Mouse (Mus musculus) hindbrain, embryonic 16.5 days (tissue): ENCODE data around the gene Bmx. TPM values are rescaled to one million over a fixed set of nuclear protein-coding genes. Genes with fewer than 3 reads are reported as not detected.

ENCODE experiments used
- ATAC-seq: fragments of 200-750 bp; cut with Nextera tagmentation; 2 replicates; pipeline ENCODE4 v1.8.0; 2017; ENCODE audit warnings: moderate TSS enrichment, moderate library complexity
- H3K27ac ChIP-seq: fragments of 300-500 bp; sonication (generic); 2 replicates; pipeline ENCODE4 v1.5.1; 2014; ENCODE audit warnings: low read depth, mild to moderate bottlenecking, control low read depth, low read length, moderate library complexity
- H3K27me3 ChIP-seq: fragments of 300-500 bp; sonication (generic); replicated peaks from 2 replicates; pipeline ENCODE4 v1.6.1; 2014; ENCODE audit warnings: low read length; ENCODE audit not compliant: control insufficient read depth, insufficient read depth
- H3K36me3 ChIP-seq: fragments of 300-500 bp; sonication (generic); 2 replicates; pipeline ENCODE4 v1.6.1; 2014; ENCODE audit warnings: mild to moderate bottlenecking, low read length, moderate library complexity, mixed read lengths; ENCODE audit not compliant: control insufficient read depth, insufficient read depth
- H3K4me1 ChIP-seq: fragments of 300-500 bp; sonication (generic); 2 replicates; pipeline ENCODE4 v1.6.1; 2014; ENCODE audit warnings: low read depth, low read length; ENCODE audit not compliant: control insufficient read depth, insufficient read depth
- H3K4me2 ChIP-seq: fragments of 300-500 bp; sonication (generic); 2 replicates; pipeline ENCODE4 v1.6.1; 2014; ENCODE audit warnings: mild to moderate bottlenecking, low read length, control low read depth, moderate library complexity
- H3K4me3 ChIP-seq: fragments of 300-500 bp; sonication (generic); 2 replicates; pipeline ENCODE4 v1.5.1; 2014; ENCODE audit warnings: mild to moderate bottlenecking, low read length, control low read depth, moderate library complexity
- H3K9ac ChIP-seq: fragments of 300-500 bp; sonication (generic); 2 replicates; pipeline ENCODE4 v1.6.1; 2014; ENCODE audit warnings: low read depth, mild to moderate bottlenecking, control low read depth, low read length, moderate library complexity
- H3K9me3 ChIP-seq: fragments of 300-500 bp; sonication (generic); 2 replicates; pipeline ENCODE4 v1.6.1; 2014; ENCODE audit warnings: mild to moderate bottlenecking, low read length, moderate library complexity; ENCODE audit not compliant: control insufficient read depth
- WGBS: fragments of 180-500 bp; shearing (Covaris S2); extraction: QIAGEN DNeasy Blood & Tissue Kit; methylation state at CpG from one replicate; pipeline ENCODE4 v1.1.7; 2014; 5-methylcytosine and 5-hydroxymethylcytosine counted together
- polyA plus RNA-seq: library from polyadenylated mRNA; unstranded; fragments of >200 nt; fragmentation: Nextera tagmentation; extraction: Ambion mirVana; gene quantifications from 2 replicates; pipeline ENCODE4 v1.2.1, GENCODE M21; 2015

Bmx gene
- 0.41 and 0.69 TPM in 2 replicates for polyA plus RNA-seq

DNA sequence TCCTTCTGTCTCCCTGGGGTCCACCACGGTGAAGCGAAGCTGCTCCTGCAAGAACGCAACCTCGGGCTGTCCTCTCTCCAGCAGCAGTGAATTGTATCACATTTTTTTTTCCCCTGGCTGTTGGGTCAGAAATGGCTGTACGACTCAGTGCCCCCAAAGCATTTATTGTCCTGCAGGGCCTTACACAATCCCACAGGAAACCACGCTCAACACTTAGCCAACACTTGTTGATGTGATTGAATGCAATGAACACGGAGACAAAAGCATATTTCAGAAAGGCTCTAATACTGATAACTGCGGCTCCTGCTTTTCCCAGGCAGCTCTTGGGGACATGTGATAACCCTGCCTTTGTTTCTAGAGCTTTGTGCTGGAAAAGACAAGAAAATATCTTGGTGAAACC lies at the start of gene Bmx:
Bmx (minus strand) TSS at position 137 of the 400 bp plus-strand sequence.
- ATAC-seq = no peak
- H3K27me3 ChIP-seq = no peaks in the 10 kb centered on the region; the same call in 1 of the 2 replicates

GRCm38 (mm10) chrX:164306250-164306649 lies 48.3 kb upstream of the Bmx start:
- 68% methylated on average over 2 of the region's 2 CpGs for WGBS
- H3K4me2 ChIP-seq = no peak overlapping the region
- no peak overlapping the region for H3K27ac ChIP-seq
- H3K9ac ChIP-seq = no peak overlapping the region
- no peaks in the 10 kb centered on the region for H3K27me3 ChIP-seq
- no peaks in the 10 kb centered on the region for H3K36me3 ChIP-seq
- H3K4me3 ChIP-seq = no peak overlapping the region
- H3K4me1 ChIP-seq = no peaks in the 10 kb centered on the region
- no peaks in the 10 kb centered on the region for H3K9me3 ChIP-seq
- no peak for ATAC-seq

More for the DNA sequence above, at the start of gene Bmx:
- Histone ChIP-seq H3K4me2 (no peak within 1 kb of the TSS), H3K9ac (no peak within 1 kb of the TSS), H3K4me3 (no peak within 1 kb of the TSS), H3K9me3 (no peaks in the 10 kb centered on the region), H3K27ac (no peak within 1 kb of the TSS), H3K4me1 (no peaks in the 10 kb centered on the region), H3K36me3 (no peaks in the 10 kb centered on the region)
- 73% methylated on average over 8 of the region's 8 CpGs for WGBS

GRCm38 (mm10) chrX:164291147-164291546 lies 33.2 kb upstream of the Bmx start:
- H3K4me2 ChIP-seq = no peak overlapping the region
- no peak overlapping the region for H3K27ac ChIP-seq
- WGBS = 67% methylated on average over 5 of the region's 5 CpGs
- H3K27me3 ChIP-seq = no peaks in the 10 kb centered on the region; the same call in 1 of the 2 replicates
- no peak overlapping the region for H3K4me3 ChIP-seq
- no peak overlapping the region for H3K9ac ChIP-seq
- H3K4me1 ChIP-seq = no peaks in the 10 kb centered on the region
- no peaks in the 10 kb centered on the region for H3K36me3 ChIP-seq
- no peak for ATAC-seq
- H3K9me3 ChIP-seq = no peaks in the 10 kb centered on the region

DNA sequence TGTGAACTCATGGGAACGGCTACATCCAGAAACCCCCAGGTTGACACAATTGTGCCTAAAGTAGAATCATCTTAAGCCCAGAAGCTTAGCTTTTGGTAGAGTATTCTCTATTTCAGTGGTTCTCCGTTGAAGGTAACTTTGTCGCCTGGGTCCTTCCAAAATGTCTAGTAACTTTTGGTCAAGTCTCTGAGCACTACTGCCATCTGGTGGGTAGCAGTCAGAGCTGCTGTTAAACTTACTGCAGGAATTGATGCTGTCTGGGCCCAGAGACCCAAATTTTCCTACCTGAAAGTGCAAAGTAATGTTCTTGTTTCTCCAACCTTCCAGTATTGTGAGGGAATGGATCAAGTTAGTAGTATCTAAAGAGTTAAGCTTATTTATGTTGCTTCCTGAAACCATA lies 29.1 kb upstream of the Bmx start:
- 67% methylated on average over 3 of the region's 3 CpGs for WGBS
- no peak for ATAC-seq
- Histone ChIP-seq H3K27me3 (no peaks in the 10 kb centered on the region), H3K36me3 (no peaks in the 10 kb centered on the region), H3K9me3 (no peaks in the 10 kb centered on the region), H3K9ac (no peak overlapping the region), H3K27ac (no peak overlapping the region), H3K4me3 (no peak overlapping the region), H3K4me2 (no peak overlapping the region), H3K4me1 (no peaks in the 10 kb centered on the region)

DNA sequence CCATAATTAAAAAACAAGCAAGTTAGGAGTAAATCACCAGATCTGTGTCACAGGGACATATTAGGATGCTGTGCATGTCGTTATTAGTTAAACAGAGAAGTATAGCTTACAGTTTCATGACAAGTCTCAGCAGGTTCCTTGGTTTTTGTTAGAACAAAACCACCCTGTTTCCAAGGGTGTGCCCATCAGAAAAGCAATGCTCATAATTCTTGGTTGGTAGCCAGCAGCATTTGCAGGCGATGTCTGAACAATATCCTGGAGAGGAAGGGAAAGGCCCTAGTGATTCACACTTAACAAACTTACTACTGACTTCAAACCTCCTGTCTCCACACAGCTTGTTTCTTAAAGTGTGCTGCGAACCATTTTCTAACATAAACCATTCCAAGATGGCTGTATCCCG lies 25.8 kb upstream of the Bmx start:
- no peak overlapping the region for H3K9ac ChIP-seq
- no peaks in the 10 kb centered on the region for H3K9me3 ChIP-seq
- WGBS = 92% methylated on average over 4 of the region's 4 CpGs
- no peaks in the 10 kb centered on the region for H3K36me3 ChIP-seq
- no peaks in the 10 kb centered on the region for H3K4me1 ChIP-seq
- H3K4me2 ChIP-seq = no peak overlapping the region
- H3K4me3 ChIP-seq = no peak overlapping the region
- no peak for ATAC-seq
- no peak overlapping the region for H3K27ac ChIP-seq
- no peaks in the 10 kb centered on the region; the same call in 1 of the 2 replicates for H3K27me3 ChIP-seq

GRCm38 (mm10) chrX:164280918-164281647 lies 23.1 kb upstream of the Bmx start:
- H3K27me3 ChIP-seq = no peaks in the 10 kb centered on the region; the same call in 1 of the 2 replicates
- ATAC-seq = no peak
- no peak overlapping the region for H3K27ac ChIP-seq
- H3K9me3 ChIP-seq = no peaks in the 10 kb centered on the region
- H3K4me2 ChIP-seq = no peak overlapping the region
- WGBS = 71% methylated on average over 5 of the region's 7 CpGs
- H3K4me3 ChIP-seq = no peak overlapping the region
- no peaks in the 10 kb centered on the region for H3K4me1 ChIP-seq
- no peak overlapping the region for H3K9ac ChIP-seq
- H3K36me3 ChIP-seq = no peaks in the 10 kb centered on the region

DNA sequence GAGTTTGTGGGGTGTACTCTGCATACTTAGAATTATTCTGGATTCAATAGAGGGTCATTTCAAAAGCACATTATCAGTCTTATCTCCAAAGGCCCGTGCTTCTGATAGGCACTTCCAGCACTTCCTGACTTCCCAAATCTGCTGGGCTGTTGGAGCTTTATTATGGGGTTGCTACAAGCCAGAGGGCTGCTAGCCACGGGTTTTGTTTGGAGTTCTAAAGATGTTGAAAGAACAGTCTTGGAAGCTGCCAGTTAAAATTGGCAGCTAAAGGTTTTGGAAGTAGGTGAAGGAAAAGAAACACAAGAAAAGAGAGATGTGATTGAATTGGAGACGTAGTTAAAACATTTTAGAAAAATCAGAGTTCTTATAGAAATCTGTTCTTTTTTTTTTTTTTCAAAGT lies 17.5 kb upstream of the Bmx start:
- WGBS = 56% methylated on average over 3 of the region's 3 CpGs
- Histone ChIP-seq H3K9me3 (no peaks in the 10 kb centered on the region), H3K9ac (no peak overlapping the region), H3K4me3 (no peak overlapping the region), H3K27me3 (no peaks in the 10 kb centered on the region; the same call in 1 of the 2 replicates), H3K4me1 (no peaks in the 10 kb centered on the region), H3K27ac (no peak overlapping the region), H3K36me3 (no peaks in the 10 kb centered on the region), H3K4me2 (no peak overlapping the region)
- ATAC-seq = no peak

DNA sequence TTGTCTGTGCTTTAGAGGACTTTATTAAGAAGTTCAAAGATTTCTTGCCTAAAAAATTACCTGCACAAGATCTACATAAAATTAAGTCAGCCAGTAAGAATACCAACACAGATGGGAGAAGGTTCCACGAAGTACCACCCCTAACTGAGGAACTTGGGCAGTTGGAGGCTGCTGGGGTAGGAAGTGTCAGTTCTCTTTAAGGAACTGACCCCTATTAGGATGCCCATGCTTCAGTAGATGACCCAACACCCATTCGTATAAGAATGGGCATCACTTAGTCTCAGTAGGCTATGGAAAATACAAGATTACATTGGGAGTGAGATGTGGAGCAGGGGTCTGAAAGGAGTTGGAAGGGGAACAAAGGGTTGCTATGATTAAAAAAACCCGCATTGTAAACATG lies 12.6 kb upstream of the Bmx start:
- ATAC-seq = no peak
- 88% methylated on average over 3 of the region's 3 CpGs for WGBS
- Histone ChIP-seq H3K4me1 (no peaks in the 10 kb centered on the region), H3K4me3 (no peak overlapping the region), H3K27me3 (peaks cover 3% of the 10 kb centered on the region; the same call in 1 of the 2 replicates), H3K4me2 (no peak overlapping the region), H3K36me3 (no peaks in the 10 kb centered on the region), H3K27ac (no peak overlapping the region), H3K9ac (no peak overlapping the region), H3K9me3 (no peaks in the 10 kb centered on the region)

GRCm38 (mm10) chrX:164269285-164269761 lies 11.3 kb upstream of the Bmx start, which contains the start of gene Pir:
Pir (plus strand) TSS chrX:164269371.
- WGBS = 19% methylated on average over 13 of the region's 20 CpGs
- H3K9ac ChIP-seq = peak within 1 kb of the TSS; percentile 30

More at GRCm38 (mm10) chrX:164269285-164269761, 11.3 kb upstream of the Bmx start, which contains the start of gene Pir:
- no peak within 1 kb of the TSS for H3K27ac ChIP-seq
- no peaks in the 10 kb centered on the region for H3K36me3 ChIP-seq
- no peaks in the 10 kb centered on the region for H3K4me1 ChIP-seq
- peak; percentile 89 for ATAC-seq
- peaks cover 3% of the 10 kb centered on the region; the same call in 1 of the 2 replicates for H3K27me3 ChIP-seq
- peak within 1 kb of the TSS; percentile 40 for H3K4me3 ChIP-seq
- peak within 1 kb of the TSS; percentile 58 for H3K4me2 ChIP-seq
- no peaks in the 10 kb centered on the region for H3K9me3 ChIP-seq
